Mouse (Mus musculus): ENCODE data around the gene Rptor. TPM values are rescaled to one million over a fixed set of nuclear protein-coding genes. Genes with fewer than 3 reads are reported as not detected.

The Rptor gene
- polyA plus RNA-seq, 1 experiment from 2014 or later = 13.2 TPM

GRCm38 (mm10) chr11:119863421-119863821 is 260.7 kb downstream of the Rptor start:
- Histone ChIP-seq H3K4me1 (replicated peaks; ENCODE audit: control insufficient read depth, insufficient read depth, low read length) (no peaks in the 10 kb centered on the region), H3K9ac (no peak overlapping the region), H3K27me3 (ENCODE audit: control insufficient read depth, insufficient read depth, low read length) (no peaks in the 10 kb centered on the region), H3K4me3 (replicated peaks; ENCODE audit: low read length) (no peak overlapping the region), H3K9me3 (ENCODE audit: control insufficient read depth, low read length) (no peaks in the 10 kb centered on the region), H3K27ac (no peak overlapping the region), H3K4me2 (replicated peaks) (no peak overlapping the region), H3K36me3 (replicated peaks; ENCODE audit: control insufficient read depth, insufficient read depth) (peaks cover 28% of the 10 kb centered on the region)
- WGBS = 43% methylated on average over 10 of the region's 10 CpGs
- DNase-seq (ENCODE audit: low spot score) = no peak
- ATAC-seq (ENCODE audit: low FRiP score) = no peak

- Histone ChIP-seq H3K4me3 (replicated peaks; ENCODE audit: low read length) (no peak overlapping the region), H3K4me1 (replicated peaks; ENCODE audit: control insufficient read depth, insufficient read depth, low read length) (no peaks in the 10 kb centered on the region), H3K36me3 (replicated peaks; ENCODE audit: control insufficient read depth, insufficient read depth) (peaks cover 36% of the 10 kb centered on the region), H3K27ac (no peak overlapping the region), H3K27me3 (ENCODE audit: control insufficient read depth, insufficient read depth, low read length) (no peaks in the 10 kb centered on the region), H3K9ac (no peak overlapping the region), H3K4me2 (replicated peaks) (no peak overlapping the region), H3K9me3 (ENCODE audit: control insufficient read depth, low read length) (no peaks in the 10 kb centered on the region)
- DNase-seq (ENCODE audit: low spot score) = no peak
- no peak for ATAC-seq (ENCODE audit: low FRiP score)
- 91% methylated on average over 6 of the region's 6 CpGs for WGBS
Measured at GRCm38 (mm10) chr11:119866837-119867236, 264.1 kb downstream of the Rptor start.

GRCm38 (mm10) chr11:119868138-119868537 is 265.4 kb downstream of the Rptor start:
- Histone ChIP-seq H3K27me3 (ENCODE audit: control insufficient read depth, insufficient read depth, low read length) (no peaks in the 10 kb centered on the region), H3K36me3 (replicated peaks; ENCODE audit: control insufficient read depth, insufficient read depth) (peaks cover 49% of the 10 kb centered on the region), H3K9me3 (ENCODE audit: control insufficient read depth, low read length) (no peaks in the 10 kb centered on the region), H3K4me2 (replicated peaks) (no peak overlapping the region), H3K4me3 (replicated peaks; ENCODE audit: low read length) (no peak overlapping the region), H3K4me1 (replicated peaks; ENCODE audit: control insufficient read depth, insufficient read depth, low read length) (no peaks in the 10 kb centered on the region), H3K9ac (no peak overlapping the region), H3K27ac (no peak overlapping the region; the same call in 1 of the 2 replicates)
- DNase-seq (ENCODE audit: low spot score) (no peak), ATAC-seq (ENCODE audit: low FRiP score) (no peak)
- 77% methylated on average over 3 of the region's 3 CpGs for WGBS

- WGBS = 88% methylated on average over 4 of the region's 4 CpGs
- Histone ChIP-seq H3K4me2 (replicated peaks) (no peak overlapping the region), H3K27ac (peak overlapping the region; percentile 46; the same call in 1 of the 2 replicates), H3K9me3 (ENCODE audit: control insufficient read depth, low read length) (no peaks in the 10 kb centered on the region), H3K4me3 (replicated peaks; ENCODE audit: low read length) (no peak overlapping the region), H3K27me3 (ENCODE audit: control insufficient read depth, insufficient read depth, low read length) (no peaks in the 10 kb centered on the region), H3K36me3 (replicated peaks; ENCODE audit: control insufficient read depth, insufficient read depth) (peaks cover 54% of the 10 kb centered on the region), H3K4me1 (replicated peaks; ENCODE audit: control insufficient read depth, insufficient read depth, low read length) (no peaks in the 10 kb centered on the region), H3K9ac (no peak overlapping the region)
- DNase-seq (ENCODE audit: low spot score) (no peak), ATAC-seq (ENCODE audit: low FRiP score) (no peak)
Measured at GRCm38 (mm10) chr11:119868556-119868955, 265.9 kb downstream of the Rptor start.

GRCm38 (mm10) chr11:119871141-119871540 is 268.4 kb downstream of the Rptor start:
- Histone ChIP-seq H3K4me1 (replicated peaks; ENCODE audit: control insufficient read depth, insufficient read depth, low read length) (no peaks in the 10 kb centered on the region), H3K4me3 (replicated peaks; ENCODE audit: low read length) (no peak overlapping the region), H3K9ac (no peak overlapping the region), H3K27me3 (ENCODE audit: control insufficient read depth, insufficient read depth, low read length) (no peaks in the 10 kb centered on the region), H3K9me3 (ENCODE audit: control insufficient read depth, low read length) (no peaks in the 10 kb centered on the region), H3K36me3 (replicated peaks; ENCODE audit: control insufficient read depth, insufficient read depth) (peaks cover 69% of the 10 kb centered on the region), H3K27ac (no peak overlapping the region), H3K4me2 (replicated peaks) (no peak overlapping the region)
- WGBS = 91% methylated on average over 7 of the region's 7 CpGs
- ATAC-seq (ENCODE audit: low FRiP score) (no peak), DNase-seq (ENCODE audit: low spot score) (no peak)

GRCm38 (mm10) chr11:119873643-119874042 is 270.9 kb downstream of the Rptor start:
- 93% methylated on average over 4 of the region's 4 CpGs for WGBS
- DNase-seq (ENCODE audit: low spot score) (no peak), ATAC-seq (ENCODE audit: low FRiP score) (no peak)
- Histone ChIP-seq H3K27me3 (ENCODE audit: control insufficient read depth, insufficient read depth, low read length) (no peaks in the 10 kb centered on the region), H3K4me1 (replicated peaks; ENCODE audit: control insufficient read depth, insufficient read depth, low read length) (no peaks in the 10 kb centered on the region), H3K36me3 (replicated peaks; ENCODE audit: control insufficient read depth, insufficient read depth) (peaks cover 75% of the 10 kb centered on the region), H3K4me2 (replicated peaks) (no peak overlapping the region), H3K4me3 (replicated peaks; ENCODE audit: low read length) (no peak overlapping the region), H3K9ac (no peak overlapping the region), H3K27ac (no peak overlapping the region), H3K9me3 (ENCODE audit: control insufficient read depth, low read length) (no peaks in the 10 kb centered on the region)

- Histone ChIP-seq H3K4me2 (replicated peaks) (no peak overlapping the region), H3K27ac (no peak overlapping the region), H3K4me1 (replicated peaks; ENCODE audit: control insufficient read depth, insufficient read depth, low read length) (no peaks in the 10 kb centered on the region), H3K36me3 (replicated peaks; ENCODE audit: control insufficient read depth, insufficient read depth) (peaks cover 77% of the 10 kb centered on the region), H3K4me3 (replicated peaks; ENCODE audit: low read length) (no peak overlapping the region), H3K9me3 (ENCODE audit: control insufficient read depth, low read length) (no peaks in the 10 kb centered on the region), H3K27me3 (ENCODE audit: control insufficient read depth, insufficient read depth, low read length) (no peaks in the 10 kb centered on the region), H3K9ac (no peak overlapping the region)
- DNase-seq (ENCODE audit: low spot score) (no peak), ATAC-seq (ENCODE audit: low FRiP score) (no peak)
- WGBS = 94% methylated on average over 1 of the region's 1 CpGs
Measured at GRCm38 (mm10) chr11:119874841-119875240, 272.1 kb downstream of the Rptor start.

GRCm38 (mm10) chr11:119875685-119876084 is 273.0 kb downstream of the Rptor start:
- WGBS = 88% methylated on average over 9 of the region's 9 CpGs
- no peaks in the 10 kb centered on the region for H3K9me3 ChIP-seq (ENCODE audit: control insufficient read depth, low read length)
- H3K4me3 ChIP-seq (replicated peaks; ENCODE audit: low read length) = no peak overlapping the region
- no peak overlapping the region for H3K4me2 ChIP-seq (replicated peaks)
- H3K36me3 ChIP-seq (replicated peaks; ENCODE audit: control insufficient read depth, insufficient read depth) = peaks cover 77% of the 10 kb centered on the region
- H3K4me1 ChIP-seq (replicated peaks; ENCODE audit: control insufficient read depth, insufficient read depth, low read length) = no peaks in the 10 kb centered on the region
- H3K27me3 ChIP-seq (ENCODE audit: control insufficient read depth, insufficient read depth, low read length) = no peaks in the 10 kb centered on the region
- DNase-seq (ENCODE audit: low spot score) (no peak), ATAC-seq (ENCODE audit: low FRiP score) (no peak)
- no peak overlapping the region for H3K9ac ChIP-seq
- no peak overlapping the region for H3K27ac ChIP-seq

GRCm38 (mm10) chr11:119877124-119877523 is 274.4 kb downstream of the Rptor start:
- WGBS = 86% methylated on average over 7 of the region's 7 CpGs
- Histone ChIP-seq H3K4me3 (replicated peaks; ENCODE audit: low read length) (no peak overlapping the region), H3K4me2 (replicated peaks) (no peak overlapping the region), H3K9ac (no peak overlapping the region), H3K36me3 (replicated peaks; ENCODE audit: control insufficient read depth, insufficient read depth) (peaks cover 69% of the 10 kb centered on the region), H3K9me3 (ENCODE audit: control insufficient read depth, low read length) (no peaks in the 10 kb centered on the region), H3K27me3 (ENCODE audit: control insufficient read depth, insufficient read depth, low read length) (no peaks in the 10 kb centered on the region), H3K4me1 (replicated peaks; ENCODE audit: control insufficient read depth, insufficient read depth, low read length) (no peaks in the 10 kb centered on the region), H3K27ac (no peak overlapping the region)
- DNase-seq (ENCODE audit: low spot score) (no peak), ATAC-seq (ENCODE audit: low FRiP score) (no peak)

- H3K27me3 ChIP-seq (ENCODE audit: control insufficient read depth, insufficient read depth, low read length) = no peaks in the 10 kb centered on the region
- ATAC-seq (ENCODE audit: low FRiP score) (no peak), DNase-seq (ENCODE audit: low spot score) (no peak)
- no peak overlapping the region for H3K27ac ChIP-seq
- H3K36me3 ChIP-seq (replicated peaks; ENCODE audit: control insufficient read depth, insufficient read depth) = peaks cover 44% of the 10 kb centered on the region
- no peak overlapping the region for H3K4me2 ChIP-seq (replicated peaks)
- H3K4me1 ChIP-seq (replicated peaks; ENCODE audit: control insufficient read depth, insufficient read depth, low read length) = no peaks in the 10 kb centered on the region
- no peaks in the 10 kb centered on the region for H3K9me3 ChIP-seq (ENCODE audit: control insufficient read depth, low read length)
- H3K9ac ChIP-seq = no peak overlapping the region
- WGBS = 95% methylated on average over 5 of the region's 5 CpGs
- H3K4me3 ChIP-seq (replicated peaks; ENCODE audit: low read length) = no peak overlapping the region
Measured at GRCm38 (mm10) chr11:119879573-119879972, 276.9 kb downstream of the Rptor start.
